ENCODE assay signal across 14 mouse cellular contexts in the genomic region with DNA sequence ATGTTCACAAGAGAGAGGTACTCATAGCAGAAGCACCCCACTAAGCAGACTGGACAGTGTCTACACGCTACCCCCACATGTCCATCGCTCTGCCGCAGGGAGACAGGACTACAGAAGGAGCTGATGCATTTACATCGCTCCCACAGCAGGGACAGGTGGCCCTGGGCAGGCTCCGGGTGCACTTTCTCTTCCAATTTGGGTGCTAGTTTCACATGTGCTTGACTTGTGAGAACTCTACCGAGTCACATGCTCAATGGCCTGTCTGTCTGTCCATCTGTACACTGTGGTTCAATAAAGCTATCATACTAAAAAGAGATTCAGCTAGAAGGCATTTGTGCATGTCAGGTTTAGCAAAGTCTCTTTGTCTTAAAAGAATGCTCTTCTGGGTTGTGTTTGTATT. TPM values are rescaled to one million over a fixed set of nuclear protein-coding genes. Genes with fewer than 3 reads are reported as not detected.
DNase-seq lines count a peak whose midpoint lies in the region; ATAC-seq and TF ChIP-seq lines count a peak whose summit lies in the region.
"Had no signal": no experiment of that assay in that cellular context is flagged by ENCODE, and none has a peak within 500 bp of the region (broad histone marks: within the 10 kb centered on the region; RNA-seq: fewer than 3 reads in every experiment).

No protein-coding gene starts in this region.

- peaks cover 28% of the 10 kb centered on the region for H3K4me1 ChIP-seq in hindbrain, embryonic 13.5 days (replicated peaks)
- peaks cover 21% of the 10 kb centered on the region for H3K4me1 ChIP-seq in hindbrain, embryonic 14.5 days (replicated peaks; ENCODE audit: control insufficient read depth, insufficient read depth, low read length)
- H3K4me1 ChIP-seq in neural tube, embryonic 13.5 days (replicated peaks) = peaks cover 30% of the 10 kb centered on the region
- H3K4me1 ChIP-seq in limb, embryonic 10.5 days = peaks cover 86% of the 10 kb centered on the region
- peaks cover 23% of the 10 kb centered on the region for H3K4me1 ChIP-seq in hindbrain, postnatal 0 days (ENCODE audit: insufficient read depth, low read length)

- no peak for ATAC-seq in hindbrain, embryonic 13.5 days (ENCODE audit: low FRiP score)
- no peak for ATAC-seq in hindbrain, embryonic 14.5 days (ENCODE audit: low FRiP score)
- no peak for ATAC-seq in neural tube, embryonic 13.5 days (ENCODE audit: low read depth)
- ATAC-seq in hindbrain, postnatal 0 days = no peak
- ATAC-seq: forebrain, postnatal 0 days; Patski had no signal

- no peaks in the 10 kb centered on the region for H3K36me3 ChIP-seq in hindbrain, embryonic 13.5 days
- H3K36me3 ChIP-seq in hindbrain, embryonic 14.5 days (replicated peaks; ENCODE audit: control insufficient read depth, insufficient read depth) = no peaks in the 10 kb centered on the region
- H3K36me3 ChIP-seq in neural tube, embryonic 13.5 days = no peaks in the 10 kb centered on the region
- H3K36me3 ChIP-seq in limb, embryonic 10.5 days = no peaks in the 10 kb centered on the region
- H3K36me3 ChIP-seq in hindbrain, postnatal 0 days (ENCODE audit: insufficient read depth, low read length) = no peaks in the 10 kb centered on the region
- H3K36me3 ChIP-seq: liver, embryonic 13.5 days had no signal

- no peak overlapping the region for H3K4me3 ChIP-seq in hindbrain, embryonic 13.5 days
- no peak overlapping the region for H3K4me3 ChIP-seq in hindbrain, embryonic 14.5 days (replicated peaks; ENCODE audit: low read length)
- no peak overlapping the region for H3K4me3 ChIP-seq in neural tube, embryonic 13.5 days
- H3K4me3 ChIP-seq in limb, embryonic 10.5 days = no peak overlapping the region
- no peak overlapping the region for H3K4me3 ChIP-seq in hindbrain, postnatal 0 days (ENCODE audit: low read length)
- H3K4me3 ChIP-seq: liver, embryonic 13.5 days; megakaryocyte, embryonic 14.5 days; myocyte had no signal

- DNase-seq in hindbrain, embryonic 14.5 days (ENCODE audit: low spot score) = no peak
- DNase-seq in neural tube, embryonic 10.5 days (ENCODE audit: extremely low spot score, low spot score) = no peak
- no peak for DNase-seq in limb, embryonic 10.5 days (ENCODE audit: low spot score)
- DNase-seq in thymus, postnatal 36 days = no peak
- DNase-seq in hindbrain, postnatal 0 days (ENCODE audit: low spot score) = no peak
- DNase-seq: cerebellum, adult 9-10 months; forebrain, postnatal 0 days; liver, embryonic 13.5 days had no signal

- H3K4me2 ChIP-seq in hindbrain, embryonic 13.5 days = no peak overlapping the region
- no peak overlapping the region for H3K4me2 ChIP-seq in hindbrain, embryonic 14.5 days (replicated peaks)
- H3K4me2 ChIP-seq in neural tube, embryonic 13.5 days = no peak overlapping the region
- no peak overlapping the region for H3K4me2 ChIP-seq in hindbrain, postnatal 0 days (ENCODE audit: low read depth, low read length)
- H3K4me2 ChIP-seq: liver, embryonic 13.5 days had no signal

- no peaks in the 10 kb centered on the region for H3K9me3 ChIP-seq in hindbrain, embryonic 13.5 days
- H3K9me3 ChIP-seq in hindbrain, embryonic 14.5 days (ENCODE audit: control insufficient read depth, low read length) = no peaks in the 10 kb centered on the region
- no peaks in the 10 kb centered on the region for H3K9me3 ChIP-seq in neural tube, embryonic 13.5 days
- H3K9me3 ChIP-seq in limb, embryonic 10.5 days (replicated peaks) = no peaks in the 10 kb centered on the region
- no peaks in the 10 kb centered on the region for H3K9me3 ChIP-seq in hindbrain, postnatal 0 days (ENCODE audit: low read length)
- H3K9me3 ChIP-seq: liver, embryonic 13.5 days; megakaryocyte, embryonic 14.5 days had no signal

- H3K27ac ChIP-seq in hindbrain, embryonic 13.5 days = 0 out of 2 replicates have a peak overlapping the region, but pooled peaks have one; percentile 58
- H3K27ac ChIP-seq in hindbrain, embryonic 14.5 days = no peak overlapping the region
- H3K27ac ChIP-seq in neural tube, embryonic 13.5 days (replicated peaks) = 0 out of 2 replicates have a peak overlapping the region, but pooled peaks have one; percentile 54
- H3K27ac ChIP-seq in limb, embryonic 10.5 days = peak overlapping the region; percentile 92
- H3K27ac ChIP-seq in hindbrain, postnatal 0 days = no peak overlapping the region
- H3K27ac ChIP-seq: liver, embryonic 13.5 days had no signal

- WGBS in hindbrain, embryonic 13.5 days = 91% methylated on average over 6 of the region's 6 CpGs
- 91% methylated on average over 6 of the region's 6 CpGs for WGBS in hindbrain, embryonic 14.5 days
- 84% methylated on average over 6 of the region's 6 CpGs for WGBS in neural tube, embryonic 13.5 days
- 90% methylated on average over 6 of the region's 6 CpGs for WGBS in limb, embryonic 10.5 days
- 85% methylated on average over 6 of the region's 6 CpGs for WGBS in hindbrain, postnatal 0 days

- no peak for TF ChIP-seq CTCF in hindbrain, postnatal 0 days (IDR thresholded peaks at IDR 0.05; ENCODE audit: low read depth)

- H3K9ac ChIP-seq in hindbrain, embryonic 13.5 days = no peak overlapping the region
- no peak overlapping the region for H3K9ac ChIP-seq in hindbrain, embryonic 14.5 days
- H3K9ac ChIP-seq in neural tube, embryonic 13.5 days = no peak overlapping the region
- no peak overlapping the region for H3K9ac ChIP-seq in hindbrain, postnatal 0 days (replicated peaks; ENCODE audit: low read length)
- H3K9ac ChIP-seq: forebrain, postnatal 0 days; liver, embryonic 13.5 days had no signal

- H3K27me3 ChIP-seq in hindbrain, embryonic 13.5 days = peaks cover 55% of the 10 kb centered on the region
- no peaks in the 10 kb centered on the region; the same call in 1 of the 2 replicates for H3K27me3 ChIP-seq in hindbrain, embryonic 14.5 days (ENCODE audit: control insufficient read depth, insufficient read depth, low read length)
- H3K27me3 ChIP-seq in neural tube, embryonic 13.5 days = peaks cover 18% of the 10 kb centered on the region
- H3K27me3 ChIP-seq in limb, embryonic 10.5 days (ENCODE audit: low read depth, poor library complexity, severe bottlenecking) = no peaks in the 10 kb centered on the region
- no peaks in the 10 kb centered on the region for H3K27me3 ChIP-seq in hindbrain, postnatal 0 days (ENCODE audit: insufficient read depth, low read length)
- H3K27me3 ChIP-seq: Patski had no signal

RNA-seq across cellular contexts. Expression of a gene that starts 29.7 kb away (rescaled TPM):
- 28.3 and 31.8 TPM in 2 replicates for polyA plus RNA-seq in hindbrain, embryonic 13.5 days (2015; fragmentation: Nextera tagmentation; extraction: Ambion mirVana)
- 3.1 and 3.8 TPM in 2 replicates for polyA plus RNA-seq in hindbrain, embryonic 14.5 days (2014; fragmentation: Nextera tagmentation; extraction: Ambion mirVana)
- polyA plus RNA-seq in neural tube, embryonic 13.5 days (2015; fragmentation: Nextera tagmentation; extraction: Ambion mirVana) = 23.4 and 25.2 TPM in 2 replicates
- polyA plus RNA-seq in limb, embryonic 10.5 days (2016; fragmentation: Nextera tagmentation; extraction: Ambion mirVana) = 28.5 and 34.2 TPM in 2 replicates
- total RNA-seq in hindbrain, postnatal 0 days (2014; rRNA removed) = 32.3 and 40.5 TPM in 2 replicates
- 14.4 and 14.7 TPM in 2 replicates for polyA plus RNA-seq in hindbrain, postnatal 0 days (2015; fragmentation: Nextera tagmentation; extraction: Ambion mirVana)

RNA-seq across cellular contexts. Expression of a gene that starts 40.6 kb away (rescaled TPM):
- 22.4 TPM in 2 replicates for polyA plus RNA-seq in hindbrain, embryonic 13.5 days (2015; fragmentation: Nextera tagmentation; extraction: Ambion mirVana)
- 23.9 and 26.9 TPM in 2 replicates for polyA plus RNA-seq in hindbrain, embryonic 14.5 days (2014; fragmentation: Nextera tagmentation; extraction: Ambion mirVana)
- 23.8 and 26.2 TPM in 2 replicates for polyA plus RNA-seq in neural tube, embryonic 13.5 days (2015; fragmentation: Nextera tagmentation; extraction: Ambion mirVana)
- 19.5 and 20.3 TPM in 2 replicates for polyA plus RNA-seq in limb, embryonic 10.5 days (2016; fragmentation: Nextera tagmentation; extraction: Ambion mirVana)
- total RNA-seq in hindbrain, postnatal 0 days (2014; rRNA removed) = 38.1 and 55.1 TPM in 2 replicates
- polyA plus RNA-seq in hindbrain, postnatal 0 days (2015; fragmentation: Nextera tagmentation; extraction: Ambion mirVana) = 30.8 and 32.5 TPM in 2 replicates

RNA-seq across cellular contexts. Expression of a gene that starts 48.6 kb away (rescaled TPM):
- polyA plus RNA-seq in hindbrain, embryonic 13.5 days (2015; fragmentation: Nextera tagmentation; extraction: Ambion mirVana) = 0.43 TPM in 1 of 2 replicates, not detected in the other
- polyA plus RNA-seq in hindbrain, embryonic 14.5 days (2014; fragmentation: Nextera tagmentation; extraction: Ambion mirVana) = 0.23 and 1.1 TPM in 2 replicates
- polyA plus RNA-seq in neural tube, embryonic 13.5 days (2015; fragmentation: Nextera tagmentation; extraction: Ambion mirVana) = 0.32 and 1.9 TPM in 2 replicates
- polyA plus RNA-seq in limb, embryonic 10.5 days (2016; fragmentation: Nextera tagmentation; extraction: Ambion mirVana) = 0.39 TPM in 1 of 2 replicates, not detected in the other
- total RNA-seq in hindbrain, postnatal 0 days (2014; rRNA removed) = not detected in 2 replicates
- polyA plus RNA-seq in hindbrain, postnatal 0 days (2015; fragmentation: Nextera tagmentation; extraction: Ambion mirVana) = not detected in 2 replicates
- polyA plus RNA-seq: hindbrain, embryonic 11.5 days; liver, embryonic 13.5 days had no signal

RNA-seq across cellular contexts. Expression of a gene that starts 51.2 kb away (rescaled TPM):
- polyA plus RNA-seq in hindbrain, embryonic 13.5 days (2015; fragmentation: Nextera tagmentation; extraction: Ambion mirVana) = 16.3 and 19.5 TPM in 2 replicates
- 6.9 and 10.6 TPM in 2 replicates for polyA plus RNA-seq in hindbrain, embryonic 14.5 days (2014; fragmentation: Nextera tagmentation; extraction: Ambion mirVana)
- 19.0 and 19.2 TPM in 2 replicates for polyA plus RNA-seq in neural tube, embryonic 13.5 days (2015; fragmentation: Nextera tagmentation; extraction: Ambion mirVana)
- 14.3 and 16.8 TPM in 2 replicates for polyA plus RNA-seq in limb, embryonic 10.5 days (2016; fragmentation: Nextera tagmentation; extraction: Ambion mirVana)
- 8.1 and 11.5 TPM in 2 replicates for total RNA-seq in hindbrain, postnatal 0 days (2014; rRNA removed)
- polyA plus RNA-seq in hindbrain, postnatal 0 days (2015; fragmentation: Nextera tagmentation; extraction: Ambion mirVana) = 11.2 and 12.7 TPM in 2 replicates

Comparison
In these comparisons a context has a peak if more than half of its experiments do, and no peak if none do; other contexts are left out.
1. H3K27ac ChIP-seq: peak in hindbrain, embryonic 13.5 days (single experiment), neural tube, embryonic 13.5 days (single experiment) and limb, embryonic 10.5 days (single experiment); none in hindbrain, embryonic 14.5 days (single experiment) and hindbrain, postnatal 0 days (single experiment).